Mouse (Mus musculus): ENCODE results near the gene Hormad1.
"Not testable (repeated sequence)": the region's sequence is repeated elsewhere in the genome, so short reads cannot be mapped to it uniquely, and the experiment has no call there.

Hormad1 gene

GRCm38 (mm10) chr3:95561826-95562225 is 2.3 kb downstream of the Hormad1 start:
- DNase-seq (ENCODE audit: low spot score), result no peak

- no peak for DNase-seq (ENCODE audit: low spot score)
Measured at GRCm38 (mm10) chr3:95569585-95569984, 10.1 kb downstream of the Hormad1 start.

- DNase-seq (ENCODE audit: low spot score), result no peak
Measured at GRCm38 (mm10) chr3:95587754-95588603, 28.5 kb downstream of the Hormad1 start.

GRCm38 (mm10) chr3:95588604-95589086 is 29.2 kb downstream of the Hormad1 start, which contains the start of gene Golph3l:
TSS of gene Golph3l (plus strand) at chr3:95588934.
- peak; percentile 95 for DNase-seq (ENCODE audit: low spot score)

GRCm38 (mm10) chr3:95598734-95599133 is 39.3 kb downstream of the Hormad1 start:
- DNase-seq (ENCODE audit: low spot score), result no peak

- no peak for DNase-seq (ENCODE audit: low spot score)
Measured at GRCm38 (mm10) chr3:95601287-95601686, 41.8 kb downstream of the Hormad1 start.

GRCm38 (mm10) chr3:95606096-95606495 is 46.6 kb downstream of the Hormad1 start:
- no peak for DNase-seq (ENCODE audit: low spot score)

- DNase-seq (ENCODE audit: low spot score), result no peak
Measured at GRCm38 (mm10) chr3:95609195-95609594, 49.7 kb downstream of the Hormad1 start.

GRCm38 (mm10) chr3:95613996-95614395 is 54.5 kb downstream of the Hormad1 start:
- DNase-seq (ENCODE audit: low spot score), result no peak

GRCm38 (mm10) chr3:95618511-95618910 is 59.0 kb downstream of the Hormad1 start:
- DNase-seq (ENCODE audit: low spot score), result no peak

- DNase-seq (ENCODE audit: low spot score), result no peak
Measured at GRCm38 (mm10) chr3:95621241-95621640, 61.8 kb downstream of the Hormad1 start.

GRCm38 (mm10) chr3:95622421-95622820 is 62.9 kb downstream of the Hormad1 start:
- not testable (repeated sequence) for DNase-seq (ENCODE audit: low spot score)

GRCm38 (mm10) chr3:95623551-95623950 is 64.1 kb downstream of the Hormad1 start:
- no peak for DNase-seq (ENCODE audit: low spot score)

- DNase-seq (ENCODE audit: low spot score), result not testable (repeated sequence)
Measured at GRCm38 (mm10) chr3:95623991-95624515, 64.6 kb downstream of the Hormad1 start.

- peak; percentile 97 for DNase-seq (ENCODE audit: low spot score)
Measured at GRCm38 (mm10) chr3:95624628-95625503, 65.4 kb downstream of the Hormad1 start, which contains the start of gene Ensa. TSS of gene Ensa (plus strand) at chr3:95624993.

- no peak for DNase-seq (ENCODE audit: low spot score)
Measured at GRCm38 (mm10) chr3:95627763-95628162, 68.3 kb downstream of the Hormad1 start.

GRCm38 (mm10) chr3:95629755-95630154 is 70.3 kb downstream of the Hormad1 start:
- no peak for DNase-seq (ENCODE audit: low spot score)

- DNase-seq (ENCODE audit: low spot score), result no peak
Measured at GRCm38 (mm10) chr3:95630856-95631255, 71.4 kb downstream of the Hormad1 start.

GRCm38 (mm10) chr3:95631304-95631703 is 71.8 kb downstream of the Hormad1 start:
- no peak for DNase-seq (ENCODE audit: low spot score)

- peak; percentile 29 for DNase-seq (ENCODE audit: low spot score)
Measured at GRCm38 (mm10) chr3:95632648-95633588, 73.4 kb downstream of the Hormad1 start.

- DNase-seq (ENCODE audit: low spot score), result no peak
Measured at GRCm38 (mm10) chr3:95635636-95636035, 76.2 kb downstream of the Hormad1 start.
